Mouse (Mus musculus): Measurements from ENCODE around the gene Ccr6. TPM values are rescaled to one million over a fixed set of nuclear protein-coding genes. Genes with fewer than 3 reads are reported as not detected.

Gene Ccr6
- polyA plus RNA-seq, 1 experiment, result 12.1 TPM

DNA sequence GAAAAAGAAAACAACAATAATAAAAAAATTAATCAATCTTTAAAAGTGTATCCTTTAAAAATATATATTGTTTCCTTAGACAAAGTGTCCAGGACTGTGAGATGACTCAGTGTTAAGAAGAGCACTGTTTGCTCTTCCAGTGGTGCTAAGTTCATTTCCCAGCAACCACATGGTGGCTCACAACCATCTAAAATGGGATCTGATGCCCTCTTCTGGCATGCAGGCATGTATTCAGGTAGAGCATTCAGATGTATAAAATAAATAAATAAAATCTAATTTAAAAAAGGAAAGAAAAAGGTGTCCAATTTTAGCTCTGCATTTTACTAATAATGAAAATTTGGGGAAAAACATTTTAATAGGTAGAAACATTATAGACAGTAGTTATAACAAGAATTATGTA lies 60.0 kb downstream of the Ccr6 start:
- DNase-seq, result no peak
- TF ChIP-seq POLR2A (IDR thresholded peaks at IDR 0.05; ENCODE audit: control insufficient read depth, extremely low read depth, insufficient read depth, low read length, poor library complexity) (no peak), CTCF (IDR thresholded peaks at IDR 0.05; ENCODE audit: borderline replicate concordance, control insufficient read depth, extremely low read depth, insufficient read depth, low read length, poor library complexity) (no peak)
- no peaks in the 10 kb centered on the region for H3K4me1 ChIP-seq (replicated peaks; ENCODE audit: control insufficient read depth, insufficient read depth, low read length)
- H3K36me3 ChIP-seq (ENCODE audit: control insufficient read depth, insufficient read depth, low read length), result no peaks in the 10 kb centered on the region
- no peak overlapping the region for H3K4me3 ChIP-seq (ENCODE audit: control insufficient read depth, insufficient read depth, low read length)
- no peaks in the 10 kb centered on the region for H3K27me3 ChIP-seq (ENCODE audit: control insufficient read depth, insufficient read depth, low read length)
- no peak overlapping the region for H3K27ac ChIP-seq (ENCODE audit: control insufficient read depth, insufficient read depth, low read length)

DNA sequence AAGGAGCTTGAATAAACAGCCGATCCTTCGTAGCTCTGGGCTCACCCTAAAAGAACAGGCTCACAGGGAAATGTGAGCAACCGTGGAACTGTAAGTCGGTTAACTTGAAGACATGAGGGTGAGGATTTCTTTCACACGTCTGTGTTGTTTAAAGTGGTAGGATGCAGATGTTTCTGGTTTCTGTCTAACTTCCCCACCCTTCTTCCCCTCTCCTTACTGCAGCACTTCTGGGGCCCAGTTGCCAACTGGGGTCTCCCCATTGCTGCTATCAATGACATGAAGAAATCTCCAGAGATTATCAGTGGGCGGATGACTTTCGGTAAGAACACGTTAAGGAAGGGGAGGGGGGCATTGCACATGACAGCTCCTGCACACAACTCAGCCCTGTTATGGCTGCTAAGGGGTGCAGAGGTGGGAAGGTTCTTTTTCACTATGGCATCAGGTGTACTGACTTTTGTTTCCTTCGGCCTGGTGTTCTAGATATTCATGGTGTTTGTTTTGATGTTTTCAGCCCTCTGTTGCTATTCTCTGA lies 60.5 kb downstream of the Ccr6 start:
- Histone ChIP-seq H3K4me3 (ENCODE audit: control insufficient read depth, insufficient read depth, low read length) (no peak overlapping the region), H3K36me3 (ENCODE audit: control insufficient read depth, insufficient read depth, low read length) (no peaks in the 10 kb centered on the region), H3K27ac (ENCODE audit: control insufficient read depth, insufficient read depth, low read length) (no peak overlapping the region), H3K4me1 (replicated peaks; ENCODE audit: control insufficient read depth, insufficient read depth, low read length) (no peaks in the 10 kb centered on the region), H3K27me3 (ENCODE audit: control insufficient read depth, insufficient read depth, low read length) (no peaks in the 10 kb centered on the region)
- TF ChIP-seq POLR2A (IDR thresholded peaks at IDR 0.05; ENCODE audit: control insufficient read depth, extremely low read depth, insufficient read depth, low read length, poor library complexity) (no peak), CTCF (IDR thresholded peaks at IDR 0.05; ENCODE audit: borderline replicate concordance, control insufficient read depth, extremely low read depth, insufficient read depth, low read length, poor library complexity) (no peak)
- DNase-seq, result no peak
- 53% methylated on average over 9 of the region's 9 CpGs for whole genome bisulfite sequencing

DNA sequence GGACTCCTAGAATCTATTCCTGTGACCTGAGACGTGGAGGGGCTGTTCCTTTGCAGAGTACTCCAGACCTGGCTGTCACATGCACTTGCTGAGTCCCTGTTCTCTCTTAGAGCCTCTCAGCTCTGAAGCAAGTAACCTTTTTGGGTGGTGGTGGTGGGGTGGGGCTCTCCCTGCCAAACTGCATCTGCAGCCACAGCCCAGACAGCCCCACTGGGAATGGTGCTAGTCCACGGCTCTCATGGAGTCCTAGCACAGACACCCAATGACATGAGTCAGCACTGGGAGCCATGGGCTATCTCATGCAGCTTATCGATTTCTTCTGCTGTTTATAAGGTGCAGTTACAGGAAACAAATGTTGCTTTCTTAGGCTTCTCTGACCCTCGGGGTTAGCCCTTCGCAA lies 61.9 kb downstream of the Ccr6 start:
- no peak for DNase-seq
- Histone ChIP-seq H3K27me3 (ENCODE audit: control insufficient read depth, insufficient read depth, low read length) (no peaks in the 10 kb centered on the region), H3K27ac (ENCODE audit: control insufficient read depth, insufficient read depth, low read length) (no peak overlapping the region), H3K4me3 (ENCODE audit: control insufficient read depth, insufficient read depth, low read length) (no peak overlapping the region), H3K36me3 (ENCODE audit: control insufficient read depth, insufficient read depth, low read length) (no peaks in the 10 kb centered on the region), H3K4me1 (replicated peaks; ENCODE audit: control insufficient read depth, insufficient read depth, low read length) (no peaks in the 10 kb centered on the region)
- 95% methylated on average over 5 of the region's 5 CpGs for WGBS
- TF ChIP-seq POLR2A (IDR thresholded peaks at IDR 0.05; ENCODE audit: control insufficient read depth, extremely low read depth, insufficient read depth, low read length, poor library complexity) (no peak), CTCF (IDR thresholded peaks at IDR 0.05; ENCODE audit: borderline replicate concordance, control insufficient read depth, extremely low read depth, insufficient read depth, low read length, poor library complexity) (no peak)

DNA sequence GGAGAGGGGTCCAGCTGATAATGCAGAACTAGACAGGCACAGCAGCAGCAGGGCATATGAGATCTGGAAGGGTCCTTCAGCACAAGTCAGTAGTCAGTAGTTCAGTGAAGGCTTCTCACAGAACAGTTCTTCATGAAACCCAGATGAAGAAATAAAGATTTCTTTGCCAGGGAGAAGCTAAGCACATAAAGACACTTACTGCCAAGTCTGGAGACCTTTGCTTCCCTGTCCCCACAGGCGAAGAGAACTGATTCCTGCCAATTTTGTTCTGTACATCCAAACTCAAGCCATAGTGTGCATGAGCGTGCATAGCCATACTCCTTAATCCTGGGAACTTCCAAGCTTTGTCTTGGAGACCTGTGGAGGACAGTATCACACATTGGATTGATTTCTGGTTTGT lies 62.4 kb downstream of the Ccr6 start:
- WGBS, result 99% methylated on average over 2 of the region's 2 CpGs
- TF ChIP-seq POLR2A (IDR thresholded peaks at IDR 0.05; ENCODE audit: control insufficient read depth, extremely low read depth, insufficient read depth, low read length, poor library complexity), result no peak
- no peak for TF ChIP-seq CTCF (IDR thresholded peaks at IDR 0.05; ENCODE audit: borderline replicate concordance, control insufficient read depth, extremely low read depth, insufficient read depth, low read length, poor library complexity)

DNA sequence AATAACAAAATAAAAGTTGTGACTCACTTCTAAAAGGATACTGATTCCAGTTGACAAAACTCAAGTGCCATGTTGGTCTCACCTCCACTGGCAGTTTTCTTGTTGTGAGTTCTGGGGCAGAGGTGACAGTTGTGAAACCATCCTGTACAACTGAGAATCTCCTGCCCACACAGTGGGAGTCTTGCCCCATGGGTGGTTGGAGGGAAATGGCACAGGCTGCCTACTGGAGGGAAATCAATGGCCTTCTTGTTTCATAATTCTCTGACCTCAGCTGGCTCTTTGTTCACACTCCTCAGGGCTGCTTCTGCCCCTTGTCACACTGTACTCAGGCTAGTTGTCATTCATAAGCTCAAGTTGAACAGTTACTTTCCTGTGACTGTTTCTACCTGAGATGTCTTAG lies 63.7 kb downstream of the Ccr6 start:
- no peak for DNase-seq
- no peak overlapping the region for H3K4me3 ChIP-seq (ENCODE audit: control insufficient read depth, insufficient read depth, low read length)
- TF ChIP-seq CTCF (IDR thresholded peaks at IDR 0.05; ENCODE audit: borderline replicate concordance, control insufficient read depth, extremely low read depth, insufficient read depth, low read length, poor library complexity) (no peak), POLR2A (IDR thresholded peaks at IDR 0.05; ENCODE audit: control insufficient read depth, extremely low read depth, insufficient read depth, low read length, poor library complexity) (no peak)

More for the DNA sequence above, 62.4 kb downstream of the Ccr6 start:
- H3K4me3 ChIP-seq (ENCODE audit: control insufficient read depth, insufficient read depth, low read length), result no peak overlapping the region
- H3K36me3 ChIP-seq (ENCODE audit: control insufficient read depth, insufficient read depth, low read length), result no peaks in the 10 kb centered on the region
- no peaks in the 10 kb centered on the region for H3K27me3 ChIP-seq (ENCODE audit: control insufficient read depth, insufficient read depth, low read length)
- no peaks in the 10 kb centered on the region for H3K4me1 ChIP-seq (replicated peaks; ENCODE audit: control insufficient read depth, insufficient read depth, low read length)
- no peak overlapping the region for H3K27ac ChIP-seq (ENCODE audit: control insufficient read depth, insufficient read depth, low read length)
- DNase-seq, result no peak

DNA sequence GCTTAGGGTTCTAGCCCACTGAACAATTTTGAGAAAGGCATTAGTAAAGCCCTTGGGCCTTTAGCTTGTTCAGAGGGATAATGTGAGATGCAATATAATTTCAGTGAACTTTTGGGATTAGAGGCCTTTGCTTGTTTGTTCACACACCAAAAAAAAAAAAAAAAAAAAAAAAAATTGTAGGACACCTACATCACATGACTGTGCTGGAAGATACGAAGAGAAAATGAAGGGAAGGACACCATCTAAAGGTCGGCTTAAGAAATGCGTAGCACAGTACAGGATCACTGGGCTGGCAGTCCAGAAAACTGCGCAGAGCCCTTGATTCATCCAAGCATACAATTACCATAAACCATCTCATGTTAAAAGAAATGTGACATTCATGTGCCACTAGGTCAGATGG lies 65.7 kb downstream of the Ccr6 start:
- H3K36me3 ChIP-seq (ENCODE audit: control insufficient read depth, insufficient read depth, low read length), result no peaks in the 10 kb centered on the region
- no peak for DNase-seq
- WGBS, result 80% methylated on average over 4 of the region's 4 CpGs
- no peaks in the 10 kb centered on the region for H3K4me1 ChIP-seq (replicated peaks; ENCODE audit: control insufficient read depth, insufficient read depth, low read length)
- no peaks in the 10 kb centered on the region for H3K27me3 ChIP-seq (ENCODE audit: control insufficient read depth, insufficient read depth, low read length)
- TF ChIP-seq POLR2A (IDR thresholded peaks at IDR 0.05; ENCODE audit: control insufficient read depth, extremely low read depth, insufficient read depth, low read length, poor library complexity) (no peak), CTCF (IDR thresholded peaks at IDR 0.05; ENCODE audit: borderline replicate concordance, control insufficient read depth, extremely low read depth, insufficient read depth, low read length, poor library complexity) (no peak)
- H3K4me3 ChIP-seq (ENCODE audit: control insufficient read depth, insufficient read depth, low read length), result no peak overlapping the region
- H3K27ac ChIP-seq (ENCODE audit: control insufficient read depth, insufficient read depth, low read length), result no peak overlapping the region

More for the DNA sequence above, 63.7 kb downstream of the Ccr6 start:
- H3K27me3 ChIP-seq (ENCODE audit: control insufficient read depth, insufficient read depth, low read length), result no peaks in the 10 kb centered on the region
- H3K27ac ChIP-seq (ENCODE audit: control insufficient read depth, insufficient read depth, low read length), result no peak overlapping the region
- no peaks in the 10 kb centered on the region for H3K4me1 ChIP-seq (replicated peaks; ENCODE audit: control insufficient read depth, insufficient read depth, low read length)
- H3K36me3 ChIP-seq (ENCODE audit: control insufficient read depth, insufficient read depth, low read length), result no peaks in the 10 kb centered on the region
